Mouse (Mus musculus) spleen, adult 2 months (tissue): Measurements from ENCODE around the gene Unc119.

Source experiments
- CTCF ChIP-seq: fragments of 200-500 bp; IDR thresholded peaks from 2 replicates; pipeline ENCODE4 v1.5.1; 2011; ENCODE audit warnings: mild to moderate bottlenecking, inconsistent platforms; ENCODE audit not compliant: insufficient read depth, insufficient read length, insufficient replicate concordance; ENCODE audit errors: extremely low read depth
- POLR2A ChIP-seq: fragments of 200-500 bp; IDR thresholded peaks from 2 replicates; pipeline ENCODE4 v1.6.1; 2011; ENCODE audit warnings: low read depth, low read length, inconsistent platforms

DNA sequence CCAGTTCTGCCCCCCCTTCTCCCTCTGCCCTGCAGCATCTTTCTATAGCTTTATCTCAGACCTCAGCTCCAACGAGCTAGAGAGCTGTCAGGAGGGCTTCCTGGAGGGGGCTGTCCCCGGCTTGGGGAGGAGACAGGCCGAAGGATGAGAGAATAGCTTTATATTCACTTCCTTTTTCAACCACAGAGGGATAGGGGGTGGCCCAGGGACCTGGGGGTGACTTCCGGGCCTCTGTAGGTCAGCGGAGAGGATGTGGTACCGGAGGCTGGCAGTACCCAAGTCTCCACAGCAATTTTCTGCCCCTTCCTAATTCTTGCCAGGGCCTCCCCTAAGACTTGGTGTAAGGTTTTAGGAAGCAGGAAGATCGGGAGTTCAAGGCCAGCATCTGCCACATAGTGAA is 2.5 kb downstream of the Unc119 start:
- TF ChIP-seq CTCF (no peak), POLR2A (no peak)
